Mouse (Mus musculus) left cerebral cortex, postnatal 10 days (tissue): ENCODE results near the gene Cx3cr1. TPM values are rescaled to one million over a fixed set of nuclear protein-coding genes. Genes with fewer than 3 reads are reported as not detected.
"Not testable (repeated sequence)": the region's sequence is repeated elsewhere in the genome, so short reads cannot be mapped to it uniquely, and the experiment has no call there.

ENCODE experiments used
- DNase-seq, 2 experiments: peaks; one replicate each; pipeline ENCODE4 v3.0.0; 2021 to 2022; ENCODE audit warnings: low spot score in 2 of 2, mixed read lengths in 1 of 2; ENCODE audit errors: extremely low spot score in 1 of 2
- intact Hi-C: fragments of 180-260 bp; cut with DNase I; formaldehyde crosslinking; loops from one replicate; pipeline ENCODE4 v1.15.1; 2025
- total RNA-seq, 2 experiments: library from RNA; stranded (reverse); gene quantifications; 2 replicates each; pipeline ENCODE4 v1.2.3; 2021

Gene Cx3cr1
- 10 to 100 TPM; 31.9 to 33.5 TPM for total RNA-seq

- intact Hi-C loops = loop anchor here (5.0 kb wide), 1 partner anchor 42 kb away; no protein-coding TSS in a partner anchor
Measured at GRCm38 (mm10) chr9:120069779-120070178, at the start of gene Cx3cr1. Gene Cx3cr1, minus strand, starts transcription at chr9:120069879.

GRCm38 (mm10) chr9:120118212-120118611 lies 48.5 kb upstream of the Cx3cr1 start:
- intact Hi-C loops = no loop called here
- DNase-seq = no peak

More at GRCm38 (mm10) chr9:120069779-120070178, at the start of gene Cx3cr1:
- no peak for DNase-seq

GRCm38 (mm10) chr9:120116184-120116624 lies 46.5 kb upstream of the Cx3cr1 start:
- no peak for DNase-seq
- intact Hi-C loops = no loop called here

GRCm38 (mm10) chr9:120115580-120115979 lies 45.9 kb upstream of the Cx3cr1 start:
- intact Hi-C loops = no loop called here
- no peak for DNase-seq

GRCm38 (mm10) chr9:120114789-120115151 lies 45.1 kb upstream of the Cx3cr1 start:
- intact Hi-C loops = no loop called here
- no peak for DNase-seq

- DNase-seq = no peak
- intact Hi-C loops = no loop called here
Measured at GRCm38 (mm10) chr9:120114051-120114788, 44.5 kb upstream of the Cx3cr1 start.

- DNase-seq = no peak
- intact Hi-C loops = no loop called here
Measured at GRCm38 (mm10) chr9:120113456-120113855, 43.8 kb upstream of the Cx3cr1 start.

GRCm38 (mm10) chr9:120112472-120112871 lies 42.8 kb upstream of the Cx3cr1 start:
- no peak for DNase-seq
- intact Hi-C loops = no loop called here

- DNase-seq = no peak
- intact Hi-C loops = no loop called here
Measured at GRCm38 (mm10) chr9:120111156-120111945, 41.7 kb upstream of the Cx3cr1 start.

- intact Hi-C loops = no loop called here
- DNase-seq = peak; percentile 93 to 98
Measured at GRCm38 (mm10) chr9:120110211-120111018, 40.7 kb upstream of the Cx3cr1 start, which contains the start of gene Slc25a38. Gene Slc25a38, plus strand, starts transcription at chr9:120110374.

- DNase-seq, intact Hi-C loops: not testable (repeated sequence)
Measured at GRCm38 (mm10) chr9:120108953-120109352, 39.3 kb upstream of the Cx3cr1 start.

- DNase-seq = no peak
- intact Hi-C loops = no loop called here
Measured at GRCm38 (mm10) chr9:120101165-120101564, 31.5 kb upstream of the Cx3cr1 start.

GRCm38 (mm10) chr9:120099304-120099703 lies 29.6 kb upstream of the Cx3cr1 start:
- intact Hi-C loops = loop anchor here (2.0 kb wide), 2 partner anchors 71 to 79 kb away; no protein-coding TSS in a partner anchor
- no peak for DNase-seq

GRCm38 (mm10) chr9:120098682-120099081 lies 29.0 kb upstream of the Cx3cr1 start:
- intact Hi-C loops = loop anchor here (2.0 kb wide), 2 partner anchors 70 to 78 kb away; no protein-coding TSS in a partner anchor
- DNase-seq = peak; percentile 63 to 69

- intact Hi-C loops = no loop called here
- no peak for DNase-seq
Measured at GRCm38 (mm10) chr9:120095886-120096285, 26.2 kb upstream of the Cx3cr1 start.

GRCm38 (mm10) chr9:120093701-120094100 lies 24.0 kb upstream of the Cx3cr1 start:
- intact Hi-C loops = no loop called here
- no peak for DNase-seq

- DNase-seq = no peak
- intact Hi-C loops = no loop called here
Measured at GRCm38 (mm10) chr9:120091696-120092238, 22.1 kb upstream of the Cx3cr1 start, which contains the start of gene Ccr8. Gene Ccr8, plus strand, starts transcription at chr9:120092114.

GRCm38 (mm10) chr9:120091086-120091485 lies 21.4 kb upstream of the Cx3cr1 start:
- intact Hi-C loops = no loop called here
- no peak for DNase-seq

- intact Hi-C loops = no loop called here
- DNase-seq = no peak
Measured at GRCm38 (mm10) chr9:120089125-120089524, 19.4 kb upstream of the Cx3cr1 start.
